8 mouse cellular contexts compared by ENCODE assay signal in the genomic region with DNA sequence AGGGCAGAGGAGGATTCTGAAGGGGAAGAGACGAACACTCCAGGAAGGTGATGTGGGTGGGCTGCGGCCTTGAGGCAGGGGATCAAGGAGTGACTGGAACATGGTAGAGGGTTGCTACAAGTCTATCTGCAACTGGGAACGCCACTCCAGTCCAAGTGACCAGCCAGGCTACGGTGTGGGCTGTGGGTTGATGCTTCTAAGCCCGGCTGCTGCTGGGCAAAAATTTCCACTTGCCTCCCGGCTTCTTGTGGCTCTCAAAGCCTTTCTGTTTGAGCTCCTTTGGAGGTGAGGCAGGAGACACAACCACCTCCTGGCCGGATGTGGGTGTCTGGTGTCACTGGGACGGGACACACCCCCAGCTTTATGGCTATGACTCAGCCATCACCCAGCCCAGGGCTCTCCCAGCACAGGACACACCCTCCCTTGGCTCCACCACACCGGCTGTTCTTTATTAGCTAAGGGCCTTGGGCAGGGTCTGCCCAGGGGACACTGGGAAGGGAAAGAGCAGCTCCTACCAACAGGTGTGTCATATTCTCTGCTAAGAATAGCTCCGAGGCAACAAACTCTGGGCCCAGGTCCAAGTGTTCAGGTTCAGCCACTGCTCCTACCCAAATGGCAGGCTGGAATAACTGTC. TPM values are rescaled to one million over a fixed set of nuclear protein-coding genes. Genes with fewer than 3 reads are reported as not detected.
DNase-seq lines count a peak whose midpoint lies in the region; ATAC-seq lines count a peak whose summit lies in the region.

No protein-coding gene starts in this region.

- DNase-seq in adrenal gland, adult (ENCODE audit: inconsistent age in 2 of 2, low spot score in 1 of 2), result peak; percentile 84 to 88
- no peak for DNase-seq in adrenal gland, postnatal 4 days (ENCODE audit: low spot score in 2 of 2)
- DNase-seq in induced T-regulatory cell, adult 2 months (ENCODE audit: low read depth), result peak; percentile 93
- peak; percentile 80 for DNase-seq in liver, embryonic 13.5 days
- DNase-seq in spleen, adult 12 weeks (ENCODE audit: low spot score), result peak; percentile 72
- no peak for DNase-seq in layer of hippocampus, adult 18-20 months (ENCODE audit: low spot score in 2 of 2)
- DNase-seq in left cerebral cortex, adult 9 months (ENCODE audit: low spot score in 2 of 2), result no peak

- H3K4me1 ChIP-seq in erythroblast, embryonic 14.5 days (ENCODE audit: control insufficient read depth), result peaks cover 50% of the 10 kb centered on the region
- H3K4me1 ChIP-seq in liver, embryonic 13.5 days (replicated peaks), result peaks cover 34% of the 10 kb centered on the region

- H3K27ac ChIP-seq in liver, embryonic 13.5 days, result peak overlapping the region; percentile 81

- peak overlapping the region; percentile 57 for H3K9ac ChIP-seq in liver, embryonic 13.5 days

- 36% methylated on average over 10 of the region's 10 CpGs for WGBS in liver, embryonic 13.5 days (ENCODE audit: insufficient replicate concordance)

- H3K36me3 ChIP-seq in erythroblast, embryonic 14.5 days (ENCODE audit: control insufficient read depth), result no peaks in the 10 kb centered on the region
- no peaks in the 10 kb centered on the region for H3K36me3 ChIP-seq in liver, embryonic 13.5 days

- H3K4me3 ChIP-seq in erythroblast, embryonic 14.5 days (replicated peaks), result peak overlapping the region; percentile 52
- H3K4me3 ChIP-seq in liver, embryonic 13.5 days (replicated peaks), result peak overlapping the region; percentile 40

- peaks cover 12% of the 10 kb centered on the region for H3K27me3 ChIP-seq in erythroblast, embryonic 14.5 days (ENCODE audit: control insufficient read depth)
- 0 out of 2 replicates have a peak, but pooled peaks cover 12% of the 10 kb centered on the region for H3K27me3 ChIP-seq in liver, embryonic 13.5 days

- no peaks in the 10 kb centered on the region for H3K9me3 ChIP-seq in erythroblast, embryonic 14.5 days (ENCODE audit: control insufficient read depth, low read length)
- no peaks in the 10 kb centered on the region for H3K9me3 ChIP-seq in liver, embryonic 13.5 days (replicated peaks)

- ATAC-seq in liver, embryonic 13.5 days (ENCODE audit: low read depth), result peak; percentile 99

- H3K4me2 ChIP-seq in liver, embryonic 13.5 days, result peak overlapping the region; percentile 70

RNA-seq across cellular contexts. Expression of a gene that starts 9.5 kb away (rescaled TPM):
- 10 to 100 TPM; 80.4 to 80.7 TPM for total RNA-seq in adrenal gland, postnatal 4 days (2021)
- polyA plus RNA-seq in erythroblast, embryonic 14.5 days (2012), result 8.8 and 13.2 TPM in 2 replicates
- polyA plus RNA-seq in liver, embryonic 13.5 days (2015; fragmentation: Nextera tagmentation; extraction: Ambion mirVana), result 45.0 and 58.2 TPM in 2 replicates
- total RNA-seq in layer of hippocampus, adult 18-20 months (2021), result 100 to 1,000 TPM; 101 to 106 TPM

RNA-seq across cellular contexts. Expression of a gene that starts 36.7 kb away (rescaled TPM):
- 10 to 100 TPM in 1 of 2 experiments, 1 to 10 TPM in 1; 9.8 to 11.3 TPM for total RNA-seq in adrenal gland, postnatal 4 days (2021)
- polyA plus RNA-seq in erythroblast, embryonic 14.5 days (2012), result 0.13 TPM in 2 replicates
- 7.2 and 7.4 TPM in 2 replicates for polyA plus RNA-seq in liver, embryonic 13.5 days (2015; fragmentation: Nextera tagmentation; extraction: Ambion mirVana)
- 10 to 100 TPM; 36.0 to 38.5 TPM for total RNA-seq in layer of hippocampus, adult 18-20 months (2021)

RNA-seq across cellular contexts. Expression of a gene that starts 52.7 kb away (rescaled TPM):
- total RNA-seq in adrenal gland, postnatal 4 days (2021), result 1 to 10 TPM; 8.2 to 9.1 TPM
- polyA plus RNA-seq in erythroblast, embryonic 14.5 days (2012), result not detected in 2 replicates
- polyA plus RNA-seq in liver, embryonic 13.5 days (2015; fragmentation: Nextera tagmentation; extraction: Ambion mirVana), result 1.1 and 1.5 TPM in 2 replicates
- total RNA-seq in layer of hippocampus, adult 18-20 months (2021), result under 1 TPM; 0.43 to 0.47 TPM

Comparison
In these comparisons a context has a peak if more than half of its experiments do, and no peak if none do; other contexts are left out.
1. DNase-seq: peak in adrenal gland, adult (2 of 2), induced T-regulatory cell, adult 2 months (single experiment), liver, embryonic 13.5 days (single experiment) and spleen, adult 12 weeks (single experiment); none in adrenal gland, postnatal 4 days (0 of 2), layer of hippocampus, adult 18-20 months (0 of 2) and left cerebral cortex, adult 9 months (0 of 2).
2. RNA of a gene that starts 52.7 kb away (total RNA-seq): 8.2 to 9.1 TPM in adrenal gland, postnatal 4 days; 0.43 to 0.47 TPM in layer of hippocampus, adult 18-20 months; every median in the first group is over 4 times any median in the second.